Mouse (Mus musculus): ENCODE measurements at regions not wholly inside any gene's neighbourhood (a gene's known extent, or its start where the extent isn't known, plus 50 kb on each side); places are given as distances from the start of the nearest gene placed in this dataset.

DNA sequence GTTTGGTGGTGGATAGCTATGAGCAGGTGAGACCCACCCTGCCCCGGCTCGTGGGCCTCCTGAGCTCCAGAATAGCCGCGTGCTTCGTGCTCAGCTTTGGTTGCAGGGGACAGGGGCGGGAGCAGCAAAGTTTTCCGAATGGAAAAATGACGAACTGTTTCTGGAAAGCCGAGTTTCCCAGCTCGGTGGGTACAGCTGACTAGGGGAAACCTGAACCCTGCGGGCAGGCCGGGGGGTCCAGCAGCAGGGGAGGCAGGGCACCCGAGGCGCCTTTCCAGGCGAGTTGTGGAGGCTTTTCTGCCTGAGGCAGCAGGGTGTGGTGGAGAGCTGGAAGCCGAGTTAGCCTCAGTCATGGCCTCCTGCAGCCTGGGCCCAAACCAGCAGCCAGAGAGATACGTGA lies 88.8 kb upstream of the 1600014C23Rik start:
- DNase-seq: no peak

DNA sequence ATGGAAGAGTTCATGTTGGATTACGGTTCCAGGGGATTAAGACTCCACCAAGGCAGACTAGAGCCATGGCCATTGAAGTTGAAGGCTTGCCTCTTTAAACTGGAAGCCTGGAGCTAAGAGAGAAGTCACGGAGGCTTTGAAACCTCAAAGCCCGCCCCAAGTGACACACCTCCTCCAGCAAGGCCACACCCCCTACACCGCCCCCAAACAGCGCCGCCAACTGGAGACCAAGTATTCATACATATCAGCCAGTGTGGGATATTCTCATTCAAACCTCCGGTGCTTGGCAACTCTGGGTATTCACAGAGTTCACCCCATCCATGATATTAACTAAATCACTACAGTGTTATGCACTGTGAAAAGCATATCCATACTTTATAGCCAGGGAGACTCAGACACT lies 87.7 kb upstream of the 1600014C23Rik start:
- no peak for DNase-seq

DNA sequence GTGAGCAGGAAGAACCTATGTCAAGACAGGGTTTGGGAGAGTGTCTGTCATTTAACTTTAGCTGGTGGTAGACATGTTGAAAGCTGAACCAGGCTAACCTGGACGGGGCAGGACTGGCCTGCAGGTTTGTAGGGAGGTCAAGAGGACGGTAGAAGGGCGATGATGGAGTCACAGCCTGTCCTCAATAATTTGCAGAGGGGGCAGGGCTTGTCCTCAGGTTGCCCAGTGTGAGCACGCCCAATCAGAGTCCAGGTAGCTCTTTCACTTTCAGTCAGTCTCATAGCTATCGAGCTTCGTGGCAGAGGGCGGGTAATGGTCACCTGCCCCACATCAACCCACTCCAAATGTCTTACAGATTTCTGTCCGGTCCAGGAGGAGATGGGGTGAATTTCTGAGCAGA lies 85.5 kb upstream of the 1600014C23Rik start:
- DNase-seq: no peak

DNA sequence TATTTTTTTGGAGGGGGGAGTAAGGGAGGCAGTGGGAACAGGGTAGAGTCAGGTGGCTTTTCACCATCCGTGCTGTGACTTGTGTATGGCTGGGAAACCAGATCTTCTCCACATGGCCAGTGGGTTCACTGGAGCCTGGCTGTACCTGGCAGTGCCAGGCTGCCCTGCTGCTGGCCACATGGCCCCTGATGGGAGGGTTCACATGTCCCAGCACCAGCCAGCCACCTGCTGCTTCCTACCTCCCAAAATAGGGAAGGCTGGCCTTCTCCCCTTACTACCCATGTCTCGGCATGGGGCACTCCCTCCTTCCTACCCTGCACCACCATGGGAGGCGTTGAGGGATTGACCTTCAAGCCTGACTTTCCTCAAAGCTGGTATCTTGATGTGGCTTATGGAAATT lies 82.9 kb upstream of the 1600014C23Rik start:
- no peak for DNase-seq

DNA sequence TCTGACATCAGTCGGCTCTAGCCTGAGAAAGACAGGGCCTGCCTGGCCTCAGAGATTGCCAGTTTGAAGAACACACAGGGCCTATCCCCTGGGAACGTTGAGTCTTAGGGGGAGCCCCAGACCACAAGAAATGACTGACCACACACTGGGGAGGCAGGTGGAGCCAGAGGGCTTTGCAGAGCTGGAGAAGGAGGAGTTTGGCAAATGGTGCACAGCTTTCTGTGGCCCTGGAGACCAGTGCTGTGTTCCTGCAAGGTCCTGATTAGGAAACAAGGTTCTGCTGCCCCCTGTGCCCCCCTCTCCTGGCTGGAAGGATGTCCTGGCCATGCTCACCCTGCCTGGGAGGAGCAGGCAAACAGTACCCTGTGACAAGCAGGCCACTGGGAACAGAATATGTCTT lies 82.2 kb upstream of the 1600014C23Rik start:
- DNase-seq: peak; percentile 36 to 60

DNA sequence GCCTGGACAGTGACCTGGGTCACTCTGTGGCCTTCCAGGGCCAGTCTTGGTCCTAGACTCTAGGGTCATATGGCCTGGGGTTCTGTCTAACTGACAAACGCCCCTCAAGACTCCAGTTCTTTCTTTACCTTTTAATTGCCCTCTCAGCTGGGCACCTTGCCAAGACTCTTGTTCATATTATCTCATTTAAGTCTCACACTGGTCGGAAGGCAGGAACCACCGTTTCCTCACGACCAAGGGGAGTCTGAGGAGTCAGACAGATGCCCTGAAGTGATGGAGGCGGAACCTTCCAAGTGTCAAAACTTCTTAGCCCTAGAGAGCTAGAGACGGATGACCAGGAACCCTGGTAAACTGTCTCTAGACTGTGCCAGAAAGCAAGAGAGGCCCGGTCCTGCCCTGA lies 81.7 kb upstream of the 1600014C23Rik start:
- DNase-seq: no peak

DNA sequence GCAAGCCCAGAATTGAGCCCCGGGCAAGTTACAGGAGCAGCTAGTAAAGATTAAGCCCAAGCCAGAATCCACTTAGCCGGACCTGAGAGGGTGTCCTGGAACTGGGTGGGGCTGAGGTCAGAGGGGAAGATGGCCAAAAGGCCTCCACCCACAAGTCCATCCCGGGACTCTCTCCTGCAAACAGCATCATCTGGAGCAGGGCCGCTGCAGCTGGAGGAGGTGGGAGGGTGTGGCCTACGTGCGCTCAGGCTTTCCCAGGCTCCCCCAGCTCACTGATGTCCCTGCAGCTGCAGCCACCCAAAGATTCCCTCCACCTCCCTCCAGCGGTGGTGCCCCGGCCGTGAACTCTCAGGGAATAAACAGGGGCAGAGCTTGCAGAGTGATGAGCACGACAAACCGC lies 80.9 kb upstream of the 1600014C23Rik start:
- no peak for DNase-seq

DNA sequence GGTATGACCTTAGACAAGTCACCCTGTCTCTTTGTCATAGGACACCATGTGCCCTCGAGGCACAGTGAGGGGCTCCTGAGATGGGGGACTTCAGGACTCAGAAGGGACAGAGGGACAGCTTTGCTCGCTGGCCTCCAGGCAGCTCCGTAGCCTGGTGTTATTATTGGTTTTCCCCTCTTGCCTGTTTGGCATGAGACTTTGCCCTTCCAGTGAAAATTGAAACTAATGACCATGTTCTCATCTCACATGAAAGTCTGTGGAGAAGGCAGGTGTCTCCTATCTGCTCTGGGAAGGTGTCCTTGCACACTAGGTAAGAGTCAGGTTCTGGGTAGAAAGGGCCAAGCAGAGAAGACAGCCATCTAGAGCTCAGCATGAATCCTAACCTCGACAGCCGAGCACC lies 80.3 kb upstream of the 1600014C23Rik start:
- DNase-seq: no peak

DNA sequence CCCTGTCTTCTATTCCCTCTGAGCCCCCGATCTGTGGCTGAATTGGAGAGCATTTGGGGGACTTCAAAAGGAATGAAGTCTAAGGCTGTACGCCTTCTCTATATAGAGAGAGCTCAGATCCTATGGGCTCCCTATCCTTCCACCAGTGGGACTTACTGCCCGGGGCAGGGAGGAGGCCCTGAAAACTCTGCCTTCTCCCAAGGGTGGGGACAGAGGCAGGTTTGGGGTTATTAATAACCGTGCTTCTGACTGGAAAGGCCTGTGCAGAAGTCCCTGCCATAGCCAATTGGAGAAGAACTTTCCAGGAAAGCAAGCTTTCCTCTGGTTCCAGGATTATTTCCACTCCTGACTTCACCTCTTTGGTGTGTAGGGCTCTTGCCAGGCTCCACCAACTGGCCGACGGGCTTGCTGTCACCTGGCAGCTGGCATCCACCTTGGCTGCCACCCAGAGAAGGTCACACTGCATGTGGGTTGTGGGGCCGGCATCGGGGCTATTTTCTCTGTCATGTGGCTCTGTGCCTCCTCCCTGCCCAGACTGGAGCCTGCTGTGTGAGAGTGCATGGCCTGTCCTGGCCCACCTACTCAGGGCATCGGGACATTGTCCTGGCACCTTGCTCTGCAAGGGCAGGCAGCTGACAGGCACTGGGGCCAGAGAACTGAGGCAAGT lies 78.8 kb upstream of the 1600014C23Rik start:
- peak; percentile 29 to 70 for DNase-seq

DNA sequence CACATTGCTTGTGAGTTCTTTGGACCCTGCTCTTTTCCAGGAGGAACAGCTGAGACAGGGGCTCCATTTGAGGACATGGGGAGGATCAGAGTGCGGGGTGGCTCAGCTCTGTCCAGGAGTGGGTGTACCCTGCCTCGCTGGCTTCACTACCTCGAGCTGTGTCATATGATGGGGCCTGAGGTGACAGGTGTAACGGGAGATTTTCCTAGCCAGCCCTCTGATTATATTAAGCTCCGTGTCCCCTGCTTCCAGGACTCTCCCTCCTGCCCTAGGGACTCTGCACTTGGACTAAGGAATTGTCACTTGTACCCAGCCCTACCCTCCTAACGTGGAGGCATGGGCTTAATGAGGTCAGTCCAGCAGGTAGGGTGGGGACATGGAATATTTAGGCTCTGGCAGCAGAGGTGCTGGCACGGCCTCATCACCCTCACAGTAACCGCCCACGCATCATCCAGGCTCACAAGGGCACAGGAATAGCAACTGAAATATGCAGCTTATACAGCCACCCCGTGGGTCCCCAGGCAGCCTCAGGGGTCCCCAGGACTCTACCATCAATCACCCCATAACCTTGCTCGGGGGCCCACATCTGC lies 78.1 kb upstream of the 1600014C23Rik start:
- DNase-seq: no peak

DNA sequence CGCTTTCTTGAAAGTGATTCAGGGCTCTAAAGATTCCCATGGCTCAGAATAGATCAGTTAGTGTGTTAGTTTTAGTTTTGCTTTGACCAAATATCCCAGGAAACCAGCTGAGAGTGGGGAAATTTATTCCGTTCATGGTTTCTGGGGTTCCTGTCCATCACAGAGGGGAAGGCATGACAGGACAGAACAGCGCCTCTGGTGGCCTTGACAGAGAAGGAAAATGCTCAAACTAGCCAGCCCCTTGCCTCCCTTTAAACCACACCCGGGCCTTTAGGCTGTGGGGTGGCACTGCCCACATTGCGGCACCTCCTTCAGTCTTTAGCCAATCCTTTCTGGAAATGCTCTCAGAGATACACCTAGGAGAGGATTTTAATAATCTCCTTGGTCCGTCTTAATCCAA lies 76.1 kb upstream of the 1600014C23Rik start:
- no peak for DNase-seq

DNA sequence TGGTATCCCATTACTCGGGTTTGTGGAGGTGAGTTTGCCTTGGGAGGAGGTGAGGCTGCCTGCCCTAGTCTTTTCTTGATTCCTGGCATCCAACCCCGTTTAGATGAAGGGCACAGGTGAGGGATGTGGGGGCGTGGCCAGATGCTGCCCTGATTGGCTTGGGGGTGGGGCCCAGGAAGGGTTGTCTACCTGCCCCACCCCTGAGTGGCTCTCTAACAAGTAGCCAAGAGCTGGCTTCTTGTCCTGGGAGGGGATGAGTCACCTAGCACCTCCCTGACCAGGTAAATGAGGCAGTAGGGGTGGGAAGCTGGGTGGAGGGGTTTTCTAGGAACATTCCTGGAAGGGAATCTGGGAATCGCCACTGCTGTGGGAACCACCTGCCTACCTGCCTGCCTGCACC lies 74.7 kb upstream of the 1600014C23Rik start:
- no peak for DNase-seq

DNA sequence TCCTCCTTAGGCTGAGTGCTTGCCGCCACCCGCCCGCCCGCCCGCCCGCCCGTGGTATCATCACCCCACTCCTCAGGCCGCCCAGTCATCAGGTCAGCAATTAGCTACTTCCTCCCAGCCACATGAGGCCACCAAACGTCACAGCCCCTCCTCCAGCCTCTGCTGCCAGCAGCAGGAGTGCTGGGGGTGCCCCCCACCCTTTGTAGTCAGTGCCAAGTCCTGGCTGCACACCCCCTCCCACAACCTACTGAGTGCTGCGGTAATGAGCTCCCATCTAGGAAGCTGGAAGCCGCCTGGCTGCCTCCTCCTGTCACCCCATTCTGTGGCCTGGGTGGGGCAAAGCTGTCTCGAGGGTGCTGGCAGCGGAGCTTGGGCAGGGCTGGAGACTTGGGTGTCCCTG lies 73.8 kb upstream of the 1600014C23Rik start:
- no peak for DNase-seq

DNA sequence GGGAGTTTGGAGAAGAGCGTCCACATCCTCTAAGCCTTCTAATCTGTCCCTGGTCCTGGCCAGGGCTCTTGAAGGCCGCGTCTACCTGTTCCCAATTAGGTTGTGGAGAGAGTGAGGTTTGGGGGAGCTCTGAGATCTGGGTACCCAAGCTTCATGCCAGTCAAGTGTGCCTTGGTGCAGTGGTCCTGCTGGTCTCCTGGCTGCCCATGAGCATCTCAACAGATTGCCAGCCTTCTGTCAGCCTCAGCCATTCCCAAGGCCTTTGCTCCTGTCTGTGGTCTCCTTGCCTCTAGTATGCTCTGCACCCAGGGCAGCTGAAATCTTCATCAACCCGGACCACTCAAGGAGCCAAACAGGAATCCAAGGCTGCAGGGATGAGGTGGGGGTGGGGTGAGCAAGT lies 73.2 kb upstream of the 1600014C23Rik start:
- DNase-seq: no peak

DNA sequence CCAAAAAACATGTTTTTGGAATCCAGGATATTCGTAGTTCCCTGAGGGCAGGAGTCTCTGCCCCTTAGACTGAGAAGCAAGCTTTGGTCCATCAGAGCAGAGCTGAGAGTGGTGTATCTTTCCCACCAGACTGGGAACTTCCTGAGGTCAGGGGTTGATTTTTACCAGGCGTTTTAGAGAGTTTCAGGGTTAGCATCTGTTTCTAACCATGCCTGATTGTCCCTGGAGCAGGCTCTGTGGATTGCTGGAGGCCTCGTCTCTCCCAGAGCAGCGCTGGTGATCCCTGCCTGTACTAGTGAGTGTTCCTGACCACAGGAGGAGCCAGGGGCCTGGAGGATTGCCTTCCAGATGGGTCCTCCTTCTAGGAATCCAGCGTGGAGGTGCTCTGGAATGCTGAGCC lies 72.8 kb upstream of the 1600014C23Rik start:
- DNase-seq: no peak

DNA sequence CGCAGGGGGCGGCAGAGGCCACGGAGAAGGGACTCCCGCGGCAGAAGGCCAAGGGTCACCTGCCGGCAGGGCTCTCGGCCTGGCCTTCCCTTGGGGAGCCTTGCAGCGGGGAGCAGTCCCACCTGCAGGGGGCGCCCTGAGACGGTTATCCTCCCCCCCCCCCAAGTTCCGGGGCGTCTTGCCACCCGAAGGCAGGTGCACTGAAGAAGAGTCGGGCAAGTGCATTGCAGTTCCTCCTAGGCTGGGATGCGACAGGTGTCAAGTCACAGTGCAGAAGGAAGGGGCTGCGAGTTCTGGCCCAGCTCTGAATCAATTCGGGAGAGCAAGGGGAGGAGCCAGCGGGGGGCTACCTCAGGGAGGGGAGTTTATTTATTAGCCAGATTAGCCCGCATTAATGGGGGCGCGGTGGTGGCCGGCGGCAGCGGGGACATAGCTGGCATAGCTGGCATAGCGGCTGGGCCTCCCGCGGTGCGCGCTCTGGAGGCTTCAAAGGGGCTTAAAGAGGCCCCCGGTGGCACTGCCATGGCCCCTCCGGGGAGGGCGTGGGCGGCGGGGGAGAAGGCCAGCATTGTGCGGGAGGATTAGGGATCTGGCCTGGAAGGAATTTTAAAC lies 71.9 kb upstream of the 1600014C23Rik start:
- DNase-seq: no peak

DNA sequence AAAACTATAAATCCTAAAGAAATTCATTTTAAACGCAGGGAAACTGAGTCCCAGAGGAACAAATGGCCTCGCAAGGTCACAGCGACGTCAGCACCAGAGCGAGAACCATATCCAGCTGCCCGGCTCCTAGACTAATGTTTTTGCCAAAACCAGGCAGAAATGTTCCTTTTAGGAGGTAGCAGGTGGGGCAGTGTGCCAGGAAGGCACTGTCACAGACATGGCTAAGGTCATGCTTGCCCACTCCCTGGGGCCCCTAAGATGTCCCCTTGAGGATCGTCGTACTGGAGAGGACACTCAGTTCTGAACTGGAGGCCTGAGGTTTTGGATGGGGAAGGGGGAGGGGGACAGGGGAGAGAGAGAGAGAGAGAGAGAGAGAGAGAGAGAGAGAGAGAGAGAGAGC lies 69.7 kb upstream of the 1600014C23Rik start:
- peak in 1 of 2 experiments; percentile 31 for DNase-seq

DNA sequence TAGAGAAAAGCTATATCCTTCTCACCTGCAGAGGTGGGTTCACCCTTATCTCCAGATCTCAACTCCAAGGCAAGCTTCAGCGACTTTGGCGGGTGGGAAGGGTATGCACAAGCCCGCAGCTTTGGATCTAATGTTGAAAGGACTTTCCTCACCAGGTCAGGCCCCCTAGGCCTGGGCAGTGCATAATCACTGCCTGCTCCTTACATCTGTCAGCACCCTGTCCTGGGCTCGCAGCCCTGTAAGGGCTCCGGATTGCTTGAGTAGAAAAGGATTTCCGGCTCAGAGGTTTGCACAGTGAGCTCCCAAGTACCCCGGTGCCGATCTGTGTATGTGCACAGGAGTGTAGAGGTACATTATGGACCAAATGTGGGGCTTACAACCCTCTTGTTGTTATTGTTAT lies 68.8 kb upstream of the 1600014C23Rik start:
- DNase-seq: no peak

DNA sequence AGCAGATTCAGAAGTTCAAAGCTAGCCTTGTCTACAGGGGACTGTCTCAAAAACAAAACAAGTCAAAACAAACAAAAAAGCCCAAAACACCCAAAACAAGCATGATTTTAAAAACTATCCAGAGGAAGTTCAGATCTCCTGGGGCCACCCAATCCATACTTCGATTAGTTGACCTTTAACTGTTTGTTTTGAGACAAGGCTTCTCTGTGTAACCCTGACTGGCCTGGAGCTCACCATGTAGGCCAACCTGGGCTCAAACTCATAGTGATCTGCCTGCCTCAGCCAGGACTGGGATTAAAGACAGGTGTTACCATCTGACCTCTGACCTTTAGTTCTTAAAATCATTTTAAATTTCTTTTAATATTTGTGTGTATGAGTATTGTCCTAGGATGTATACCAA lies 66.1 kb upstream of the 1600014C23Rik start:
- no peak for DNase-seq

DNA sequence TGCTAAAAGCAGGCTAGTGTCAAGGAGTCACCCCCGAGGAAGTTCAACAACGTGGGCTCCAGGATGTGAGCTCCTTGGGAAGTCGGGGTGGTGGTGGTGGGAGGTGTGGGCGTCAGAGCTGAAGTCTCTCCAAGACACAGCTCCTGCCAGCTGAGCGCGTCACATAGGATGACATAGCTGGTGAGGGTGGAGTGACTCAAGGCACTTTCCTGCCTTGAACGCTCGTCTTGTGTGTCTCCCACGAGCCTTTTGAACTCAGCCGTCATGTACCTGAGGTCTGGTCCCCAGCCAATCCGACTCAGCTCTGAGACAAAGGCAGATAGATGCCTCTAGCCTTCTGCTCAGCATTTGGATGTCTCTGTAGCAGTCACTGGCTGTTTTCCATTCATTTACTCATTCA lies 65.4 kb upstream of the 1600014C23Rik start:
- no peak for DNase-seq

DNA sequence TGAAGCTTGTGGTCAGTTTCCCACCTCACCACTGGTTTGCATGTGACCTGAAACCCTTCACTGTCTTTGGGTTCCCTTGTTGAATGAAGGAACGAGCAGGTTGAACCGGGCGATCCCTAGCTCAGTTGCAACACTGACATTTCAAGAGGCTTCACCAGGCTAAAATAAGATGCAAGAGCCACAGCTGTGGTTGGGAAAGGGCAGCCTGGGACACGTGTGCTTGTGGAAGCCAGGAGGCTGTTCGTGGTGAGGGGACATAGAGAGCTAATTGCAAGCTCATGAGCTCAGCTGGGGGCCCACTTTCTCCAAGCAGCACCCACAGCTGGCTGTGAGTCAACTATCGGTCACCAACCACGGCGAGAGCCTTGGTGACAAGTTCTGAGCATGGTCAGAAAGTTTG lies 64.8 kb upstream of the 1600014C23Rik start:
- DNase-seq: no peak

DNA sequence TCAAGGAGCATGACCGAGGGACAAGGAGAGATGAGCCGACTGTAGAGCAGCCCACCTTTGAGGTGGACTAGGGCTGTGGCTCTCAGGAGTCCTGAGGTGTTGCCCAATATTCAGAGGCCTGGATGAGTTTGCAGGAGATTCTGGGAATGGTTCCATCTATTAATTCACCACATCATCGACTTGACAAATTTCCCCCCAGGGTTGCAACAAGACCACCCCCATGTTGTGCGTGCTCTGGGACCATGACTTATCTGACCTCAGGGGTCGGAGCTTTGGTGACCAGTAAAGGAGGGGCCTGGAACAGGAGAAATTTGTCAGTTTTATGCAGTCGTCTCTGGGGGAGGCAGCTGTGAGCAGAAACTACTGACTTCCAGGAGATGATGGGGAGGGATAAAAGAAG lies 63.5 kb upstream of the 1600014C23Rik start:
- no peak for DNase-seq

DNA sequence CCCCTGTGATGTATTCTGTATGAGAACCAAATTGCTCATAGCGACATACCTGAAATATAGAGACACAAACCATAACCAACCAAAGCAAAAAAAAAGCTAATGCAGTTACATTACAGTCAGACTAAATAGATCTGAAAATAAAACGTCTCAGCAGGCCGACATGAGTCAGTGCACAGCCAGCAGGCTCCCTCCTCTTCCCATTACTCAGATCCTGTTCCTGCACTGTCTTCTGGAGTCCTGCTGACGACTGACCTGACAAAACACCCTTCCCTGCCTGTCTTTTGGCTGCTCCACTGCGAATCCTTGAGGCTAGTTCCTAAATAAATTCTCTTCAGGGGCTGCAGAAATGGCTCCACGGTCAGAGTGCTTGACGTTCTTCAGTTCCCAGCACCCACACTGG lies 61.3 kb upstream of the 1600014C23Rik start:
- DNase-seq: no peak

DNA sequence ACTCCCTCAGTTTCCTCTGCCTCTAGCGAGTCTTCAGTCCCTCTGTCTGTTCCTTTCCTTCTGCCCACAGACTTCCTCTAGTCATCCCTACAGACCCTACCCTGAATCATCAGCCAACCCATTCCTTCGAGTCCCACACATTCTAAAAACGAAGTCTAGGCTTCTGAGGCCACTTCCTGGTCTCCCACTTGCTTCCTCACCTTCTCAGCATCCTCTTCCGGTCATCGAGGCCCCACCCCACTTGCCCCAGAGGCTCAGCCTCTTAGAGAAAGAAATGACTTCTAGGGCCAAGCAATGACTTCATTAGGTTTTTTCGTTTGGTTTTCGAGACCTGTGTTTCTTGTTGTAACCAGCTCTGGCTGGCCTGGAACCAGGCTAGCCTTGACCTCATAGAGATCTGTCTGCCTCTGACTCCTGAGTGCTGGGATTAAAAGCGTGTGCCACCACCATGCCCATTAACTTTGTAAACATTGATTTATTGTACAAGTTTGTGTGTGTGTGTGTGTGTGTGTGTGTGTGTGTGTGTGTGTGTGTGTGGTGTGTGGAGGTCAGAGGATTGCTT lies 57.4 kb upstream of the 1600014C23Rik start:
- DNase-seq: peak in 1 of 2 experiments; percentile 50

All from adrenal gland, postnatal 36 days (tissue).